Mouse (Mus musculus) testis, adult 2 months (tissue): Measurements from ENCODE around the gene Rbm45.

Experiments
- CTCF ChIP-seq: fragments of 200-500 bp; IDR thresholded peaks from 2 replicates; pipeline ENCODE4 v1.5.1; 2012; ENCODE audit warnings: low read depth, mild to moderate bottlenecking, inconsistent platforms, low read length, moderate library complexity; ENCODE audit not compliant: control insufficient read depth, insufficient read depth, insufficient replicate concordance
- POLR2A ChIP-seq: fragments of 200-500 bp; IDR thresholded peaks from 2 replicates; pipeline ENCODE4 v1.6.1; 2012; ENCODE audit warnings: low read depth, mild to moderate bottlenecking, inconsistent platforms, low read length, moderate library complexity; ENCODE audit not compliant: control insufficient read depth

DNA sequence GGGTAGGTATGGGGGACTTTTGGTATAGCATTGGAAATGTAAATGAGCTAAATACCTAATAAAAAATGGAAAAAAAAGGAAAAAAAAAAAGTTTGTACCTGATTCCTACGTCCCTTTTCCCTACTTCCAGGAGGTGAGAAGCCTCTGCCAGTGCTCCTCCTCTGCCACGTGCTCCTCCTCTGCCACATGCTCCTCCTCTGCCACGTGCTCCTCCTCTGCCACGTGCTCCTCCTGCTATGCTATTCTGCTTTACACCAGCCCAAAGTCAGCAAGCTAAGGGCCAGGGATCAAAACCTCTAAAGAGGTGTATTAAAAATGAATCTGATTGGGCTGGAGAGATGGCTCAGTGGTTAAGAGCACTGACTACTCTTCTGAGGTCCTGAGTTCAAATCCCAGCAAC is 4.0 kb upstream of the Rbm45 start:
- TF ChIP-seq CTCF, result no peak
- no peak for TF ChIP-seq POLR2A
